Mouse (Mus musculus) v-Abl transformed pro-B cells (cell line): ENCODE measurements around the gene Gm29866.
"Not testable (repeated sequence)": the region's sequence is repeated elsewhere in the genome, so short reads cannot be mapped to it uniquely, and the experiment has no call there.

Experiments used
- in situ Hi-C, 2 experiments: fragments of 400-800 bp; cut with MboI; formaldehyde crosslinking; loops; one replicate each; pipeline ENCODE4 v1.15.1; 2025; ENCODE audit not compliant: unreplicated experiment in 2 of 2

Gene Gm29866

GRCm38 (mm10) chrY:20993557-20993956 lies at the start of gene Gm29866:
Gene Gm29866 (minus strand): TSS chrY:20993657.
- in situ Hi-C loops = not testable (repeated sequence)
